Mouse (Mus musculus) cerebellum, adult 11 months (tissue): ENCODE measurements around the gene Msantd1.

Experiments
- DNase-seq: peaks from one replicate; pipeline ENCODE4 v3.0.0; 2022

Msantd1 gene

GRCm38 (mm10) chr5:34927648-34928047 is 19.8 kb downstream of the Msantd1 start:
- no peak for DNase-seq

- no peak for DNase-seq
Observed at GRCm38 (mm10) chr5:34930151-34930975, 22.6 kb downstream of the Msantd1 start.

- DNase-seq: no peak
Observed at GRCm38 (mm10) chr5:34931091-34931490, 23.3 kb downstream of the Msantd1 start.

DNA sequence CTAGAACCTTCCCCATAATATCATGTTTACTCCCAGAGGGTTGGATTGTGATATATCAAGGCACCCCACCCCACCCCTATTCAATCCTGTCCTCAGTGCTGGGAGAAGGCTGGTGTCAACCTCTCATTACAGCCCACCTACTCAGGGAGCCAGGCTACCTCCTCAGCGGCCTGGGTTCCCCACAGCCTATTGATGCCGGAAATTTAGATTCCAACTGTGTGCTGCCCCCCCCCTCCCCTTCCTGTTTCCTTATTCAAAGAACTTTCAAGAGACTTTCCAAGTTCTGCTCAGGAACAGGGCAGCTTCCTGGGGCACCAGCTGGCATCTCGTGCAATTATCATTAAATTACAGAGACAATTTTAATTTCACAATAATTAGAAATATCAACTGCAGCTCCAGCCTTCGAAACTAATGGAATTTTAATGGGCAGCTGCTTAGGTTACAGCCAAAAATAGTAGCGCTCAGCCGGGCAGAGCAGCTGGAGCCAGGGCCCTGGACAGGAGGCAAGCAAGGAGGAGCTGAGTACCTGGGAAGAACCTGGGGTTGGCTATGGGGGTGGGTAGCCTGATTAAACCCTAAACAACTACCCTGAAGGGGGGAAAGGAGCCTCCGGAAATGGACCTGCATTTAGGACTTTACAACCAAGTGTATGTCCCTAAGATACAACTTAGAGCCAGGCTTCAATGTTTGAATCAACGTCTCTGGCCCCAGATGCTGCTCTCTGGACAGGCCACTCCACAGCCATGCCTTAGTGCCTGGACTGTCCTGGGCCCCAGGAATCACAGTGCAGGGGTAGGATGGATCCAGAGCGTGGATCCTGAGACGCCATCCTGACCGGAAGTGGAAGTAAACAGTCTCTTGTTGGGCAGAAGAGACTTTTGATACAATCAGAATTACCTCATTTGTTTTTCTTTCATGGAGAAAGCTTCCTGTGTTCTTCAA is 24.0 kb downstream of the Msantd1 start:
- DNase-seq: no peak

DNA sequence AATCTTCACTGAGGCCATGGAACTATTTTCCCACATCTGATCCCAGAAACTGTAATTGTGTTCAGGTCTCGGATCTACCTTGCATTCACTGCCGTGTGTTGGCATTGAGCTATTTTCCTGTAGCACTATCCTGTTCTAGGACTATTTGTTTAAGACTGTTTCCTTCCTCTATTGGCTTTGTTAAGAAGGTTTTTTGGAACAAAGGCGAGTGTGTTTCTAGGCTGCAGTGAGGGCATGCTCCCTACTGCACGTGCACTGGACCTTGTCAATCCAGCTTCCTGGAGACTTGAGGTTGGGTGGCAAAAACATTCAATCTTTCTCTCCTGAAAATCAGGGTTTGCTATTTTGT is 24.6 kb downstream of the Msantd1 start:
- DNase-seq: no peak

- no peak for DNase-seq
Observed at GRCm38 (mm10) chr5:34933461-34933860, 25.6 kb downstream of the Msantd1 start.

- DNase-seq: no peak
Observed at GRCm38 (mm10) chr5:34941710-34942470, 34.1 kb downstream of the Msantd1 start.

DNA sequence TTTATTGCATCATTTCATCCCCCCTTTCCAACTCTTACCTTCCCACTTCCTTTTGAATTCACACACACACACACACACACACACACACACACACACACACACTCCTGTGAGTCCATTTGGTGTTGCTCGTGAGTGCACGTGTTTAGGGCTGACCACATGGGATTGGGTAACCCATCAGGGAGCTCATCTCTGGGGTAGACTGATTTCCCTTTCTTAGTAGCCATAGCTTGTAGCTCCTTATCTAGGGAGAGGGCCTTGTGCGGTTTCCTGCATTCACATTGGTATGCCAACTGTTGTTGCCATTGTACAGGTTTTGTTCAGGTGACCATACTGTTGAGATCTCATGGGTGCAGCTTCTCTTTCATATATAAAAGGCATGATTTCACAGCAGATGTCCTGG is 35.6 kb downstream of the Msantd1 start:
- no peak for DNase-seq

GRCm38 (mm10) chr5:34948861-34949760 is 41.3 kb downstream of the Msantd1 start, which contains the start of gene Rgs12:
TSS of gene Rgs12 (plus strand) at chr5:34949445.
- DNase-seq: peak; percentile 26

DNA sequence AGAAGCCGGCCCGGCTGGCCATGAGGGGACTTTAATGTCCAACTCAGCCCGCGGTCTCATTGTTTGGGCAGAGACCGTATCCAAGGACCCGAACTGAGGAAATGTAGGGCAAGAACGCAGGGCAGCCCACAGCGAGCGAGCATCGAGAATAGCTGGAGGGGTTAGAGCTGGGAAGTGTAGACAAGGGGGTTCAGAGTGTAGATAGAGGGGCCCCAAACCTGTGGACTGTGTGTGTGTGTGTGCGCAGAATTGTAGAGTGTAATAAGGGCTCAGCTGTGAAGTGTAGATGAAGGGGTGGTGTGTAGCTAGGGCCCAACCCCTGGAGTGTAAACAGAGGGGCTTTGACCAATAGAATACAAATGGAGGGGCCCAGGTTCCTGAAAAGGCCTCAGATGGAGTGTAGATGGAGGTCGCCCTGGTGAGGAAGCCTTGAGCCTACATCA is 42.0 kb downstream of the Msantd1 start:
- DNase-seq: no peak

DNA sequence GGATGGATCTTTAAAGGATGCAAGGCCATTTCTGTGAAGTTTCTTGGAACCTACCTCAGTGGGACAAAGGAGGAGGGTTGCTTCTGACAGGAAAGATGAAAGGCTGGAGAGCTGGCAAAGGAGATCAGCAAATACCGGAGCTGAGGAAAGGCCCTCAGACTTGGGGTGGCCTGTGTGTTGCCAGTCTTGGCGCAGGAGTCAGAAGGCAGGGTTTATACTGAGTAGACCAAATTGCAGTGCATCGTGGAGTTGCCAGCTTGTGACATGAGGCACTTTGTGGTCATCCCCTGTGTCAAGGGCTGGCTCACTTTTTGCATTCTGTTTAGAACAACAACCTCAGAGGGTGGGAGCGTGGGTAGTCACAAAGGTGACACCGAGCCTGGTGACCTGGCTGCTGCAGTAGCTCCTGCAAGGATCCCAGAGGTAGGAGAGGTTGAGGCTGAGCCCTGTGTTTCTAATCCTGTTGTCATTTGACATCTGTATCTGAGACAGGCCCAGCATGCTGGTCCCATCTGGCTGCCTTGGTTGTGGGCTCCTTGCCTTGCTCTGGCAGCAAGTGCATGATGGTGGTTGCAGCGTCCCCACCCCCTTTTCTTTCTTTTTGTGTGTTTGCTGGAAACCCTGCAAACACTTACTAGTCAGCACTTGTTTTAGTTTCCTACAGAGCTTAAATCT is 42.8 kb downstream of the Msantd1 start:
- no peak for DNase-seq

- DNase-seq: no peak
Observed at GRCm38 (mm10) chr5:34951161-34951834, 43.5 kb downstream of the Msantd1 start.

GRCm38 (mm10) chr5:34954508-34954907 is 46.7 kb downstream of the Msantd1 start:
- no peak for DNase-seq

GRCm38 (mm10) chr5:34955630-34956029 is 47.8 kb downstream of the Msantd1 start:
- DNase-seq: no peak

- no peak for DNase-seq
Observed at GRCm38 (mm10) chr5:34956151-34956550, 48.3 kb downstream of the Msantd1 start.

DNA sequence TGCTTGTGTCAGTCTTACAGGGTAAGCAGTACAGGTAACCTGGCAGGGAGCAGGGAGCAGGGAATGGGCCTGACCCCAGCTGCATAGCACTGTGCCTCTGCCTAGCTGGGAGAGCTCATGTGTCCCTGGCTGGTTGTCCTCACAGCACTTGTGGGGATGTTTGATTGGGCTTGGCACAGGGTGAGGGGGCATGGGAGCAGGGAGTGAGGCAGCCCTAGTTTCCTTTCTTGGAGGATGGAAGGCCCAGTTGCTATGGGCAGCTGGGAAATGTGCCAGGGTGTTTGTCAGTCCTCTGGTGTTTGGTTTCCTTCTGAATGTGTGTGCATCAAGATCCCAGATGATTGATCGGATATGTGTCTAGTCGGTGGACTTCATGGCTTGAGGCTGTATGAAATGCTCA is 49.2 kb downstream of the Msantd1 start:
- DNase-seq: no peak

GRCm38 (mm10) chr5:34960021-34960420 is 52.2 kb downstream of the Msantd1 start:
- no peak for DNase-seq

DNA sequence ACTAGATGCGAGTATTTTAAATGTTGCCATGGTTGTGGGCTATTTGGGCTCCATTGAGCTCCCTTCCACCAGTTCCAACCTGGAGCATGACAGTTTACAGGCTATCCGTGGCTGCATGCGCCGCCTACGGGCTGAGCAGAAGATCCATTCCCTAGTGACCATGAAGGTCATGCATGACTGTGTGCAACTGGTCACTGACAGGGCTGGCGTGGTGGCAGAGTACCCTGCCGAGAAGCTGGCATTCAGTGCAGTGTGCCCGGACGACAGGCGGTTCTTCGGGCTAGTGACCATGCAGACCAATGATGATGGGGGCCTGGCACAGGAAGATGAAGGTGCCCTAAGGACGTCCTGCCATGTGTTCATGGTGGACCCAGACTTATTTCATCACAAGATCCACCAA is 57.7 kb downstream of the Msantd1 start:
- no peak for DNase-seq

- DNase-seq: no peak
Observed at GRCm38 (mm10) chr5:34968386-34968785, 60.6 kb downstream of the Msantd1 start.

DNA sequence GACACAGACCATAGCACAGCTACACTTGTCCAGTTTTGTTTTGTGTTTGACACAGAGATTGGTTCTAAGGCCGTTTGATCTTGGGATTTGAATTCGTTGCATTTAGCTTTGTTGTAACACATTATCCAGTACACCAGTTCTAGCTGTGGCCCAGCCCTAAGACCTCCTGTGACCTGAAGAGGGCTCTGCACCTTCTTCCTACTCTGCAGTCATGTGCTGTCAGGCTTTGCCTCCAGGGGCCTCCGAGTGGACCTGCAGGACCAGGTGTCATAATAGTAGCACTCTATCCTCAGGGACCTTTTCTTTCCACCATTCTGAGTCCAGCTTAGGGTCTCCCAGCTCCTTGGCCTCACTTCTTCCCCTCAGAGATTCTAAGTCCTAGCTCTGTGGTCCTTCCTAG is 64.7 kb downstream of the Msantd1 start:
- DNase-seq: no peak
